Mouse (Mus musculus) midbrain, embryonic 13.5 days (tissue): ENCODE measurements around the gene Med16. TPM values are rescaled to one million over a fixed set of nuclear protein-coding genes. Genes with fewer than 3 reads are reported as not detected.

Source experiments
- ATAC-seq: fragments of 200-750 bp; cut with Nextera tagmentation; 2 replicates; pipeline ENCODE4 v1.8.0; 2017; ENCODE audit warnings: mild to moderate bottlenecking, moderate TSS enrichment, moderate library complexity
- H3K27ac ChIP-seq: fragments of 300-500 bp; sonication (generic); 2 replicates; pipeline ENCODE4 v1.5.1; 2015; ENCODE audit warnings: inconsistent platforms, mild to moderate bottlenecking, moderate library complexity
- H3K27me3 ChIP-seq: fragments of 300-500 bp; sonication (generic); 2 replicates; pipeline ENCODE4 v1.6.1; 2015; ENCODE audit warnings: mild to moderate bottlenecking, inconsistent platforms
- H3K36me3 ChIP-seq: fragments of 300-500 bp; sonication (generic); 2 replicates; pipeline ENCODE4 v1.6.1; 2015; ENCODE audit warnings: mild to moderate bottlenecking, inconsistent platforms
- H3K4me1 ChIP-seq: fragments of 300-500 bp; sonication (generic); replicated peaks from 2 replicates; pipeline ENCODE4 v1.6.1; 2015; ENCODE audit warnings: inconsistent platforms
- H3K4me2 ChIP-seq: fragments of 300-500 bp; sonication (generic); replicated peaks from 2 replicates; pipeline ENCODE4 v1.6.1; 2015; ENCODE audit warnings: moderate library complexity, mild to moderate bottlenecking, inconsistent platforms
- H3K4me3 ChIP-seq: fragments of 300-500 bp; sonication (generic); replicated peaks from 2 replicates; pipeline ENCODE4 v1.5.1; 2015; ENCODE audit warnings: mild to moderate bottlenecking, inconsistent platforms
- H3K9ac ChIP-seq: fragments of 300-500 bp; sonication (generic); replicated peaks from 2 replicates; pipeline ENCODE4 v1.6.1; 2015; ENCODE audit warnings: mild to moderate bottlenecking, inconsistent platforms
- H3K9me3 ChIP-seq: fragments of 300-500 bp; sonication (generic); 2 replicates; pipeline ENCODE4 v1.6.1; 2016; ENCODE audit warnings: mild to moderate bottlenecking, inconsistent platforms
- WGBS: fragments of 180-500 bp; shearing (Covaris S2); methylation state at CpG from one replicate; pipeline ENCODE4 v1.1.7; 2015; 5-methylcytosine and 5-hydroxymethylcytosine counted together
- polyA plus RNA-seq: library from polyadenylated mRNA; unstranded; fragments of >200 nt; fragmentation: Nextera tagmentation; extraction: Ambion mirVana; gene quantifications from 2 replicates; pipeline ENCODE4 v1.2.1, GENCODE M21; 2015

Med16 gene
- 62.9 and 69.1 TPM in 2 replicates for polyA plus RNA-seq

GRCm38 (mm10) chr10:79908167-79909091, at the start of gene Med16:
TSS of gene Med16 (minus strand) at chr10:79908923.
- H3K9me3 ChIP-seq = no peaks in the 10 kb centered on the region
- peak within 1 kb of the TSS; percentile 97 for H3K27ac ChIP-seq
- peak within 1 kb of the TSS; percentile 58 for H3K4me3 ChIP-seq
- peaks cover 18% of the 10 kb centered on the region for H3K4me1 ChIP-seq
- peak; percentile 90 for ATAC-seq
- H3K4me2 ChIP-seq = peak within 1 kb of the TSS; percentile 47
- H3K9ac ChIP-seq = peak within 1 kb of the TSS; percentile 82
- no peaks in the 10 kb centered on the region for H3K27me3 ChIP-seq
- peaks cover 56% of the 10 kb centered on the region for H3K36me3 ChIP-seq
- WGBS = 1% methylated on average over 52 of the region's 52 CpGs

GRCm38 (mm10) chr10:79958140-79958816, 49.6 kb upstream of the Med16 start:
- Histone ChIP-seq H3K9me3 (no peaks in the 10 kb centered on the region), H3K27me3 (peaks cover 6% of the 10 kb centered on the region; the same call in 1 of the 2 replicates), H3K9ac (no peak overlapping the region), H3K27ac (no peak overlapping the region), H3K36me3 (peaks cover 23% of the 10 kb centered on the region), H3K4me3 (no peak overlapping the region), H3K4me1 (peaks cover 14% of the 10 kb centered on the region), H3K4me2 (no peak overlapping the region)
- no peak for ATAC-seq
- whole genome bisulfite sequencing = 10% methylated on average over 21 of the region's 21 CpGs

GRCm38 (mm10) chr10:79956643-79957154, 48.0 kb upstream of the Med16 start:
- no peak for ATAC-seq
- peaks cover 14% of the 10 kb centered on the region for H3K4me1 ChIP-seq
- no peaks in the 10 kb centered on the region for H3K9me3 ChIP-seq
- peaks cover 22% of the 10 kb centered on the region for H3K36me3 ChIP-seq
- H3K4me2 ChIP-seq = no peak overlapping the region
- H3K27me3 ChIP-seq = peaks cover 6% of the 10 kb centered on the region; the same call in 1 of the 2 replicates
- H3K27ac ChIP-seq = no peak overlapping the region
- WGBS = 19% methylated on average over 4 of the region's 4 CpGs
- H3K9ac ChIP-seq = no peak overlapping the region
- H3K4me3 ChIP-seq = no peak overlapping the region

GRCm38 (mm10) chr10:79955691-79956090, 47.0 kb upstream of the Med16 start:
- no peak overlapping the region for H3K4me3 ChIP-seq
- H3K9me3 ChIP-seq = no peaks in the 10 kb centered on the region
- H3K36me3 ChIP-seq = peaks cover 28% of the 10 kb centered on the region
- H3K4me2 ChIP-seq = no peak overlapping the region
- H3K27me3 ChIP-seq = peaks cover 6% of the 10 kb centered on the region; the same call in 1 of the 2 replicates
- peaks cover 8% of the 10 kb centered on the region for H3K4me1 ChIP-seq
- ATAC-seq = no peak
- 79% methylated on average over 9 of the region's 9 CpGs for WGBS
- peak overlapping the region; percentile 10 for H3K9ac ChIP-seq
- no peak overlapping the region for H3K27ac ChIP-seq

GRCm38 (mm10) chr10:79953946-79954345, 45.2 kb upstream of the Med16 start:
- ATAC-seq = no peak
- peaks cover 45% of the 10 kb centered on the region for H3K36me3 ChIP-seq
- no peak overlapping the region for H3K4me3 ChIP-seq
- no peak overlapping the region for H3K9ac ChIP-seq
- peaks cover 6% of the 10 kb centered on the region; the same call in 1 of the 2 replicates for H3K27me3 ChIP-seq
- no peak overlapping the region for H3K27ac ChIP-seq
- H3K4me1 ChIP-seq = peaks cover 3% of the 10 kb centered on the region; the same call in 1 of the 2 replicates
- WGBS = 88% methylated on average over 6 of the region's 6 CpGs
- no peak overlapping the region for H3K4me2 ChIP-seq
- no peaks in the 10 kb centered on the region for H3K9me3 ChIP-seq

- H3K9me3 ChIP-seq = no peaks in the 10 kb centered on the region
- no peak overlapping the region for H3K27ac ChIP-seq
- H3K4me2 ChIP-seq = no peak overlapping the region
- H3K36me3 ChIP-seq = peaks cover 53% of the 10 kb centered on the region
- peaks cover 14% of the 10 kb centered on the region for H3K4me1 ChIP-seq
- H3K9ac ChIP-seq = no peak overlapping the region
- H3K27me3 ChIP-seq = no peaks in the 10 kb centered on the region
- H3K4me3 ChIP-seq = no peak overlapping the region
- 84% methylated on average over 18 of the region's 18 CpGs for WGBS
- ATAC-seq = no peak
Observed at GRCm38 (mm10) chr10:79950661-79951060, 41.9 kb upstream of the Med16 start.

GRCm38 (mm10) chr10:79949873-79950272, 41.1 kb upstream of the Med16 start:
- H3K4me2 ChIP-seq = no peak overlapping the region
- 95% methylated on average over 4 of the region's 4 CpGs for WGBS
- ATAC-seq = no peak

GRCm38 (mm10) chr10:79947502-79947901, 38.8 kb upstream of the Med16 start:
- no peak for ATAC-seq
- Histone ChIP-seq H3K27me3 (no peaks in the 10 kb centered on the region), H3K9me3 (no peaks in the 10 kb centered on the region), H3K4me1 (peaks cover 27% of the 10 kb centered on the region), H3K27ac (no peak overlapping the region), H3K4me3 (no peak overlapping the region), H3K36me3 (peaks cover 41% of the 10 kb centered on the region), H3K4me2 (no peak overlapping the region), H3K9ac (0 out of 2 replicates have a peak overlapping the region, but pooled peaks have one; percentile 14)
- WGBS = 89% methylated on average over 6 of the region's 6 CpGs

More at GRCm38 (mm10) chr10:79949873-79950272, 41.1 kb upstream of the Med16 start:
- peaks cover 53% of the 10 kb centered on the region for H3K36me3 ChIP-seq
- H3K9ac ChIP-seq = no peak overlapping the region; the same call in 1 of the 2 replicates
- peaks cover 20% of the 10 kb centered on the region for H3K4me1 ChIP-seq
- H3K9me3 ChIP-seq = no peaks in the 10 kb centered on the region
- no peaks in the 10 kb centered on the region for H3K27me3 ChIP-seq
- H3K4me3 ChIP-seq = no peak overlapping the region
- no peak overlapping the region for H3K27ac ChIP-seq

GRCm38 (mm10) chr10:79946752-79947322, 38.1 kb upstream of the Med16 start:
- H3K9ac ChIP-seq = no peak overlapping the region; the same call in 1 of the 2 replicates
- no peaks in the 10 kb centered on the region for H3K27me3 ChIP-seq
- no peaks in the 10 kb centered on the region for H3K9me3 ChIP-seq
- WGBS = 21% methylated on average over 7 of the region's 7 CpGs
- no peak overlapping the region for H3K27ac ChIP-seq
- peaks cover 27% of the 10 kb centered on the region for H3K4me1 ChIP-seq
- peaks cover 42% of the 10 kb centered on the region for H3K36me3 ChIP-seq
- no peak overlapping the region for H3K4me2 ChIP-seq
- no peak overlapping the region for H3K4me3 ChIP-seq
- no peak for ATAC-seq

GRCm38 (mm10) chr10:79945507-79946234, 36.9 kb upstream of the Med16 start:
- Histone ChIP-seq H3K4me1 (peaks cover 27% of the 10 kb centered on the region), H3K27ac (peak overlapping the region; percentile 61), H3K27me3 (no peaks in the 10 kb centered on the region), H3K9ac (peak overlapping the region; percentile 25; the same call in 1 of the 2 replicates), H3K36me3 (peaks cover 38% of the 10 kb centered on the region), H3K4me3 (no peak overlapping the region), H3K4me2 (no peak overlapping the region), H3K9me3 (no peaks in the 10 kb centered on the region)
- ATAC-seq = peak; percentile 59
- WGBS = 17% methylated on average over 16 of the region's 16 CpGs

GRCm38 (mm10) chr10:79943471-79943901, 34.8 kb upstream of the Med16 start:
- H3K4me2 ChIP-seq = no peak overlapping the region
- H3K4me3 ChIP-seq = no peak overlapping the region
- WGBS = 91% methylated on average over 9 of the region's 9 CpGs
- no peak overlapping the region for H3K27ac ChIP-seq
- H3K4me1 ChIP-seq = peaks cover 27% of the 10 kb centered on the region
- H3K27me3 ChIP-seq = no peaks in the 10 kb centered on the region
- H3K9me3 ChIP-seq = no peaks in the 10 kb centered on the region
- H3K9ac ChIP-seq = no peak overlapping the region
- ATAC-seq = no peak
- peaks cover 22% of the 10 kb centered on the region; the same call in 1 of the 2 replicates for H3K36me3 ChIP-seq
